Comparison of ENCODE assay signal across 19 mouse cellular contexts in genomic region chr4:95463082-95463825, GRCm38 (mm10).
A peak's percentile ranks its signal among the peaks of the same experiment; 100 is the strongest.
DNase-seq lines count a peak whose midpoint lies in the region; ATAC-seq lines count a peak whose summit lies in the region.
"Had no signal": no experiment of that assay in that cellular context is flagged by ENCODE, and none has a peak within 500 bp of the region (broad histone marks: within the 10 kb centered on the region; RNA-seq: fewer than 3 reads in every experiment).

No protein-coding gene starts in this region.

- no peaks in the 10 kb centered on the region for H3K9me3 ChIP-seq in forebrain, embryonic 10.5 days
- H3K9me3 ChIP-seq in forebrain, embryonic 12.5 days = no peaks in the 10 kb centered on the region
- H3K9me3 ChIP-seq in neural tube, embryonic 15.5 days (replicated peaks) = no peaks in the 10 kb centered on the region
- H3K9me3 ChIP-seq: hindbrain, embryonic 13.5 days; midbrain, embryonic 10.5 days had no signal

- no peaks in the 10 kb centered on the region for H3K36me3 ChIP-seq in forebrain, embryonic 10.5 days (replicated peaks)
- H3K36me3 ChIP-seq in forebrain, embryonic 12.5 days (replicated peaks) = no peaks in the 10 kb centered on the region
- no peaks in the 10 kb centered on the region for H3K36me3 ChIP-seq in neural tube, embryonic 15.5 days
- H3K36me3 ChIP-seq: hindbrain, embryonic 13.5 days; midbrain, embryonic 10.5 days had no signal

- 0 out of 2 replicates have a peak overlapping the region, but pooled peaks have one; percentile 31 for H3K27ac ChIP-seq in forebrain, embryonic 10.5 days
- H3K27ac ChIP-seq in forebrain, embryonic 12.5 days = no peak overlapping the region
- H3K27ac ChIP-seq in brown adipose tissue, adult 24 weeks (replicated peaks; ENCODE audit: low read depth, low read length) = peak overlapping the region; percentile 43; the same call in 1 of the 2 replicates
- H3K27ac ChIP-seq in neural tube, embryonic 15.5 days (replicated peaks) = no peak overlapping the region
- H3K27ac ChIP-seq: hindbrain, embryonic 13.5 days; liver, embryonic 14.5 days; midbrain, embryonic 10.5 days had no signal

- H3K4me3 ChIP-seq in forebrain, embryonic 10.5 days = no peak overlapping the region
- H3K4me3 ChIP-seq in forebrain, embryonic 12.5 days (replicated peaks) = no peak overlapping the region
- H3K4me3 ChIP-seq in brown adipose tissue, adult 24 weeks (ENCODE audit: insufficient read depth, low read depth, low read length) = no peak overlapping the region
- no peak overlapping the region for H3K4me3 ChIP-seq in neural tube, embryonic 15.5 days (replicated peaks)
- H3K4me3 ChIP-seq: hindbrain, embryonic 13.5 days; midbrain, embryonic 10.5 days had no signal

- H3K9ac ChIP-seq in forebrain, embryonic 12.5 days = no peak overlapping the region
- no peak overlapping the region for H3K9ac ChIP-seq in neural tube, embryonic 15.5 days (replicated peaks)
- H3K9ac ChIP-seq: hindbrain, embryonic 13.5 days; liver, embryonic 14.5 days had no signal

- no peak for ATAC-seq in forebrain, embryonic 12.5 days (ENCODE audit: low FRiP score)
- no peak for ATAC-seq in neural tube, embryonic 15.5 days (ENCODE audit: low FRiP score)
- ATAC-seq: forebrain, embryonic 16.5 days; Patski had no signal

- DNase-seq in forebrain, embryonic 10.5 days (ENCODE audit: extremely low spot score, low spot score) = no peak
- peak; percentile 64 for DNase-seq in NIH3T3 (ENCODE audit: low read depth)
- DNase-seq in heart, adult 9 months (ENCODE audit: low spot score in 2 of 2) = peak; percentile 46 to 63
- DNase-seq in right cerebral cortex, adult 18-20 months = no peak
- no peak for DNase-seq in B cell, adult 2 months
- DNase-seq: cerebellum, postnatal 14 days; kidney, adult 11 months; kidney, postnatal 36 days; layer of hippocampus, postnatal 36 days; lung, postnatal 14 days; right cerebral cortex, postnatal 14 days had no signal

- no peaks in the 10 kb centered on the region for H3K27me3 ChIP-seq in forebrain, embryonic 10.5 days (ENCODE audit: poor library complexity, severe bottlenecking)
- no peaks in the 10 kb centered on the region for H3K27me3 ChIP-seq in forebrain, embryonic 12.5 days
- no peaks in the 10 kb centered on the region for H3K27me3 ChIP-seq in neural tube, embryonic 15.5 days (replicated peaks)
- H3K27me3 ChIP-seq: hindbrain, embryonic 13.5 days; Patski had no signal

- H3K4me1 ChIP-seq in forebrain, embryonic 10.5 days = peaks cover 7% of the 10 kb centered on the region; the same call in 1 of the 2 replicates
- H3K4me1 ChIP-seq in forebrain, embryonic 12.5 days = no peaks in the 10 kb centered on the region
- H3K4me1 ChIP-seq in brown adipose tissue, adult 24 weeks (ENCODE audit: control insufficient read depth, insufficient read depth, insufficient read length, low read length) = no peaks in the 10 kb centered on the region
- no peaks in the 10 kb centered on the region for H3K4me1 ChIP-seq in neural tube, embryonic 15.5 days
- H3K4me1 ChIP-seq: hindbrain, embryonic 13.5 days had no signal

- 83% methylated on average over 8 of the region's 8 CpGs for WGBS in forebrain, embryonic 10.5 days
- WGBS in forebrain, embryonic 12.5 days = 83% methylated on average over 8 of the region's 8 CpGs
- 84% methylated on average over 8 of the region's 8 CpGs for WGBS in neural tube, embryonic 15.5 days

- no peak overlapping the region for H3K4me2 ChIP-seq in forebrain, embryonic 12.5 days
- H3K4me2 ChIP-seq in neural tube, embryonic 15.5 days = no peak overlapping the region
- H3K4me2 ChIP-seq: hindbrain, embryonic 13.5 days had no signal

Comparison
In these comparisons a context has a peak if more than half of its experiments do, and no peak if none do; other contexts are left out.
1. H3K27ac ChIP-seq: peak in forebrain, embryonic 10.5 days (single experiment) and brown adipose tissue, adult 24 weeks (single experiment); none in forebrain, embryonic 12.5 days (single experiment) and neural tube, embryonic 15.5 days (single experiment).
2. DNase-seq: peak in NIH3T3 (single experiment) and heart, adult 9 months (2 of 2); none in forebrain, embryonic 10.5 days (single experiment), right cerebral cortex, adult 18-20 months (single experiment) and B cell, adult 2 months (0 of 2).